Mouse (Mus musculus): ENCODE results near the gene Srgap1.

The Srgap1 gene

DNA sequence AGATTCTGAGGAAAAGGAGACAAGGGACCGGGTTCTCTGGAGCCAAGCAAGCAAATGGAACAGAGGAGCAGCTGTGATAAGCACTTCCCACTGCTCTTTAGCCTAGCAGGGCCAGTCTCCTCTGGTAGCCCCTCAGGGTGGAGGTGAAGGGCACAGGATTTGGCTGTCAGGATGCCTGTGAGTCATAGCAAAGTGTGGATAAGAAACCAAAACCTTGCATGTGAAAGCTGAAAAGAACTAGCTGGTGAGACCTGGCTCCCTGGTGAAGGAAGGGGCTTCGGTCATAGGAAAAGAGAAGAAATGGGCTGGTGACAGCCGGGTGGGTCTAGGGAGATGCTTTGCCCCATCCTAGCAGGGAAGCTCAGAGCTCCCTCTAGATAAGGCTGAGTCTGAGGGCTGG is 30.5 kb downstream of the Srgap1 start:
- no peak for DNase-seq

DNA sequence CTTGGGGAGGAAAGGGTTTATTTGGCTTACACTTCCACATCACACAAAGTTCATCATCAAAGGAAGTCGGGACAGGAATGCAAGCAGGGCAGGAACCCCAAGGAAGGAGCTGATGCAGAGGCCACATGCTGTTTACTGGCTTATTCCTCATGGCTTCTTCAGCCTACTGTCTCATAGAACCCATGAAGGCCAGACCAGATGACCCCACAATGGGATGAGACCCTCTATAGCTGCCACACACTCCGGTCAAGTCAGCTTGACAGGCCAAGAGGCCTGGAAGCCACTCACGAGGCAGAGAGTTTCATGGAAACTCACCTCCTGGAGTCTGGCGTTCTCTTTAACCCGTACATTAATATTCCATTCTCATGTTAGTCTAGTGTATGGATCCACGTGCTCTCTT is 34.8 kb downstream of the Srgap1 start:
- no peak for DNase-seq

DNA sequence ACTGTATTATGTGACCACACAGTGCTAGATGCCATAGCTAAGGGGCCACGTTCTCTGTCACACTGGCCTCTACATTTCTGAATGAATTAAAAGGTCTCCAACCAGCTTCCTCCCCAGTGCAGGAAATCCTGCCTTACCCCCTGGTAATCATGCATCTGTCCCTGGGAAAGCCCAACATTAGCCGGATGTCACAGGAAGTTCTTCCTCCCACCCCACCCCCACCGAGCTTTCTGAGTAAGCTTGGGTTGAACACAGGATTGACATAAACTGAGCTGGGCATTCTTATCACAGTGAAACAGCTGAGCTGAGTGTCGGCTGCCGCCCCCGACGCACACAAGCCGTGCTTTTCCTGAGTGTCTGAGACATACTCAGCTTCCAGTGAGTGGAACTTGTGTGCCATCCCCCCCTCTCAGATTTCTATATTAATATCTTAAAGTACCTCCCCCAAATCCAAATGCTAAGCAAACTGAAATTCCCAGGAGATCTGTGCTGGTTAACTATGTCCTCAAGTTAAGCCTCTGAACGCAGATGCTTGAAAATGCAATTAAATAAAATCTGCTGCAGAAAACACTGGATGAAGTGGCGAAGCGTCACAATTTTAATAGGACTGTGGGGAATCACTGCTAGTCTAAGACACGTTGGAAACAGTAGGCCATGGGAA is 38.3 kb downstream of the Srgap1 start:
- no peak for DNase-seq

DNA sequence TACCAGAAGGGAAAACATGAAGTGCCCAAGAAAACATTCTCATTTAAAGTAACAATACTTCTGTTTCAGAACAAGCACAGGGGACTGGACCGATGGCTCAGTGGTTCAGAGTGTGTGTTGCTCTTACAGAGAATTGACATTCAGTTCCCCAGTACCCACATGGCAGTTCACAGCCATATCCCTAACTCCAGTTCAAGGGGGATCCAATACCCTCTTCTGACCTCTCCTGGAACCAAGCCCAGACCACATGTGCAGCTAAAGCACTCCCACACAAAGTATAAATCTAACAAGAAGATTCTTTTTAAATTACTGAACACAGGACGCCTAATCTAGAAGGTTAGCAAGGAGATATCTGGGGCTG is 38.8 kb downstream of the Srgap1 start:
- DNase-seq, result no peak

DNA sequence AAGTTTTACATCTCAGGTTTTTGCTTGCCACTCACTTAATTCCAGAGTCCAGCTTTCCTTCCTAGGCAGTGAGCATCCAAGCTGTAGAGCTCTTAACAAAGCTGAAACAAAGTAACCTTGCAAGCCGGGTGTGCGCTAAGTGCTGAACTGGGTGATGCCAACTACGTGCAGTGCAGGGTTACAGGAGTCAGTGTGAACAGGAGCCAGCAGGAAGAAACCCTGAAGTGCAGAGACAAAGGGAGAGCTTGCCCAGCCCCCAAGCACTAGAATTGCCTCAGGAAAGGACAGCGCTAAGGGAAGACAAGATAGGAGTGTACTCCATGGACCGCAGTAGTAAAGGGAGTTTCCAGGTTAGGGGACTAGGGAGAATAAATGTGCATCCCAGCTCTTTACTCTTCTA is 40.5 kb downstream of the Srgap1 start:
- no peak for DNase-seq

DNA sequence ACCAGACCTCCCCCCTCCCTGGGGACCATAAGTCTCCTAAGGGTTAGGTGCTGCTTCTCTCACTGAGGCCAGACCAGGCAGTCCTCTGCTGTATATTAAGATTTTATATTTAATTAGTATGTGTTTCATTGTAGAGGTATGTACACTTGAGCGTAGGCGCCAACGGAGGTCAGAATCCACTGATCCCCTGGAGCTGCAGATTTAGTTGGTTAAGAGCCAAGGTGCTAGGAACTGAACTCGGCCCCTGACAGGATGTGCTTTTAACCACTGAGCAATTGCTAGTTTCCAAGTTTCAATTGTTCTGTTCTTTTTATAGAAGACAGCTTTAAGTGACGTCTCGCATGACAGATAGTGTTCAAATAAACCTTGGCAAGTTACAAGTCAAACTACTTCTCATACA is 41.0 kb downstream of the Srgap1 start:
- DNase-seq, result no peak

DNA sequence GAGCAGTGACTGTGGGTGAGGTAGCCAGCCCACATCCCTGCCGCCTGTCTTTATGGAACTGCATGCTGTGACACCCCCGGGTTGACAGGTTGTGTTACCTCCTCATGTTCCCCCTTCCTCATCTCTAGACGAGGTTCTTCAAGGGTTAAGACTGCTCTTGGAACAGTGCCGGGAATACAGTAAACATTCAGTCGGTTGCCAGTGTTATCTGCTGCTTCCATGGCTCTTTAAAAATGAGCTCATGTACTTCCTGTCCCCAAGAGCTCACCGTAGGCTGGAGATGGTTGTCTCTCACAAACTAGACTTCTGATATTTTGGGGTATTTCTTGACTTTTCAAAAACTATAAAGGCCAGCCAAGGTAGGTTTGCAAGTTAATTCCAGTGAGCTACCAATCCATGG is 41.6 kb downstream of the Srgap1 start:
- no peak for DNase-seq

DNA sequence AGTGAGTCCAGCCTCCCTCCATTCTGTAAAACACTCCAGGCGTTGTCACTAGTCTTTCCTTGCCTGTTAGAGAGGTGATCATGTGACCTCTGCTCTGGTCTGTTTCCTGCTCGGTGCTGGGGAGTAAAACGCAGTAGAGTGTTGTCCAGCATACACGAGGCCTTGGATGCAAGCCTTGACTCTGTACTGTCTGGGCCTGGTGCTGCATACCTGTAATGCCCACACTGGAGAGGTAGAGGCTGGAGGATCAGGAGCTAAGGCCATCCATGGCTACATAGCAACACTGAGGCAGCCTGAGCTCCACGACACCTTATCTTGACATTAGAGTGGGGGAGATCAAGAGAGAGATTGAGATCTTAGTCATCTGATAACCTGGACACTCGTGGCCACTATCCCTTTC is 44.2 kb downstream of the Srgap1 start:
- DNase-seq, result no peak

DNA sequence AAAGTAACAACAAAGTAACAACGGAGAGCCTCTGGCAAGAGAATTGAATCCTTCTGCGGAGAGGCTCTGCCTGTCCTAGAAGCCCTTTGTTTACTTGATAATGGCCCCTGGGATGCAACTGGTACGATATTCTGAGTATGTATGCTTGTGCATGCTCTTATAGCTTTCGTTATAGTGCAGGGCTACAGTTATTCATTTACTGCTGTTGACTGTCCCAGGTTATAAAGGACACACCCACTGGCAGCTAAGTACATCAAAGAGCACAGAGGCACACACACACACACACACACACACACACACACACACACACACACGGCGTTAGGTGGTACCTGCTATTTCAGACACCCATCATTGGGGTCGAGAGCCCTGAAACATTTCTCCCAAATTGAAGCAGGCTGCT is 48.3 kb downstream of the Srgap1 start:
- DNase-seq, result no peak

DNA sequence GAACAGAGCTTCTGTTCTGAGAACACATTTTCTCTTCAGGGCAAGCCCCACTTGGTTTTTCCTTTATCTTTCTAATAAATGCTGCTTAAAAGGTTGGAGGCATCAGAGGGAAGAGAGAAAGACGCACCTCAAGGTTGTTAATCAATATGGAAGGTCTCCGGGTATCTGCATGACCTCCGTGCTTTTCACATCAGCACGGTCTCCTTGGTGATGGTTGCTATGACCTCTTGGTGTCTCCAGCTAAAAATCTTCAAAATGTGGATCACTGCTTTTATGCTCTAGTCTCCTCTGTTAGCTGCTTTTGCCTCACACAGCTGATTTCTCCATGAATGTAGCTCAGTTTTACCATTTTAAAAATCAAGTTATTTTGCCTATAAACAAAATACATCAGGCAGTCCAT is 50.6 kb downstream of the Srgap1 start:
- no peak for DNase-seq

DNA sequence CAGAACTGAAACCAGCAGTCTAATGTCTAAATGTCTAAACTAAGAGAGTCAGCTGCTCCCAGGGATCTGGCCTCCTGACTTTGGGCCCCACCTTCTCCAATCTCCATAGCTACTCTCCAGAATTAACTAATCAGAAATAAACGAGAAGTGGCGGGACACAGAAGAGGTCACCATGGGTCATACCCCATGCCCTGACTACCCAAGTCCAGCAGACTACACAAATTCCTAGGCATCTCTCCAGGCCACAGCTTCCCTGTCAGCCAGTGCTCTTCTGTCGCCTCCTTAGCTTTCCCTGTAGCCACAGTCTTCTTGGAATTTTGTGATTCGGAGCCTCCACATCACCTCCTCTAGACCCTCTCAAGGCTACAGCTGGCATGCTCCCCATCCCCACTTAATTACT is 51.7 kb downstream of the Srgap1 start:
- DNase-seq, result no peak

DNA sequence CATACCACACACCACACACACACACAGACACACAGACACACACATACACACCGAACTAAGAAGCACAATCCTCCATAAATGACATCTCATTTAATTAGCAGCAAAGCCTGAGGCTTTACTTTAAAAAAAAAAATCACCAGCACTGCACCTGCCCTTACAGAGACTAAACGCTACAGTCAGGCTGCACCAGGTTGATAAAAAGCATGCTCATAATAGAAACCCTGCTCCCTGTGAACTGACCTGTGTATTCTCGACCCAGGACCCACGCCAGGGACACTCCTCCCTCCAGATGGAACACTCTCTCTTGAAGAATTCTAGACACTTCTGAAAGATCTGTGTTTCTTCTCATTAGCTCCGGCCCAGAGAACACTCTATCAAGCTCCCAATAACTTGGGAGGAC is 52.5 kb downstream of the Srgap1 start:
- DNase-seq, result no peak

DNA sequence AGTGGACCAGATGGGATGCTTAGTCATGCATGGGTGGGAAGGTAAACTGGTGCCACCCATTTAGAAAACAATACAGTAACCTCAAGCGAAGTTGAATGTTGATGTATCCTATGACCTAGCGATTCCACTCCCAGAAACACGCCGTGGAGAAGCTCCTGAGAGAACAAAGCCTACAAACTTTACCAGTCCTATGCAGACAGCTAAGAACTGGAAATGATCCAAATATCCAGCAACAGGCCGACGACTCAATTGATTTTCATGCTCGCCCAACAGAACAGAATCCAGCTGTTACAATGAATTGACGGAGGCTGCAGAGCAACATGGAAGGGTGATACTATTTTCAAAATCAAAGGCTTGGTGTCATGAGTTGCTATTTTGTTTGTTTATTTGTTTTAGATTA is 54.5 kb downstream of the Srgap1 start:
- DNase-seq, result no peak

DNA sequence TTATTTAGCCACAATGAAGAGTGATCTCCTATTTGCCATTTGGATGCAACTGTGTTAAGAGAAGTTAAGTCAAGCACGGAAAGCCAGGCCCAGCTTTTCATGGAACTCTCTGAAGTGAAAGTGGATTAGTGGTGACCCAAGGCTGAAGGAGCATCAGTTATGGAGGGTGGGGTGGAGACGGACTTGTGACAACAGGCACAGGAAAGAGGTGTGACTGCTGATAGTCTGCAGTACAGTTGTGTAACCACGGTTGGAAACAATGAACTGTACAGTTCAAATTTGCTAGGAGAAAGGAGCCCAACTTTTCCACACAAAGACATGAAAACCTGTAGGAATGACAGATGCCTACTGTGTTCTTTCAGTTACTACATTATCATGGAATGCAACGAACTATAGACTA is 60.1 kb downstream of the Srgap1 start:
- DNase-seq, result no peak

DNA sequence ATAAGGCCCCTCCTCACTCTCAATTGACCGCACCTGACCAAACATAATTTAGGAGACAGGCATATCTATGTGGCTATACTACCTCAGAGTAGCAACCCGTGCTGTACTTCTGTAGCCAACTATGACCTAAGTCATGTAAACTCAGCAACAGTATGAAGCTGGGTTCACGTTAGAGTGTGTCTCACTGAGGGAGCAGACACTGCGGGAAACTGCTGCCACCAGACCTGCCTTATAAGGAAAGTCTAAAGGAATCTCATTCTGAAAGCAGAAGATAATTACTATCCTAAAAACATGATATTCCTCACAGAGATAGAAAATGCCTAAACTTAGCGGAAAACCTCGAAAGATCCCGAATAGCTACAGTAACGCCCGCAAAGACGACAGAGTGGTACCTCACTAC is 62.2 kb downstream of the Srgap1 start:
- DNase-seq, result no peak

DNA sequence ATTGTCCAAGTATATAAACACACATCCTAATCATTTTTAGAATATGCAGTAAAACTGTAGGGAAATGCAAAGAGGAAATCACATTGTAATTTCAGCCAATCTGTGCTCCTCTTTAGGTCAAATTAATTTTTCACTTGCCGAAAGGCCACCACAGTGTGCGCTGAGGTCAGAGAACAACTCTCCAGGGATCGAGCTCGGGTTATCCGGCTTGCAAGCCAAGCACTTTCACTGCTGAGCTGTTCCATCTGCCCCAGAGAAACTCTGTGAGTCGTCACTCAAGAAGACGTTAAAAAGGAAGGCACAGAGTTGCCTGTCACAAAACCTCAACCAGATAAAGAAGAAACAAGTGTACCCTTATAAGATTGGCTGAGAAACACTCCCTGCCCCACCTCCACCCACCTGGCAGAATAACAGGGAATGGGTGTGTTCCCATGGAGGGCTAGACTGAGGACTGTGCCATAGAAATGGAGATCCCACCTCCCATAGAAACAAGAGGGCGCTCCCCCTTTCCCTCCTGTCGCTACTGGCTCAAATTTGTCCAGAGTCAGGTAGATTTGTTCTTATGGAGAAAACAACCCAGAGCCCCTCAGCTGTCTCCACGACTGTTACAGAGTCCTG is 63.0 kb downstream of the Srgap1 start:
- DNase-seq, result no peak

DNA sequence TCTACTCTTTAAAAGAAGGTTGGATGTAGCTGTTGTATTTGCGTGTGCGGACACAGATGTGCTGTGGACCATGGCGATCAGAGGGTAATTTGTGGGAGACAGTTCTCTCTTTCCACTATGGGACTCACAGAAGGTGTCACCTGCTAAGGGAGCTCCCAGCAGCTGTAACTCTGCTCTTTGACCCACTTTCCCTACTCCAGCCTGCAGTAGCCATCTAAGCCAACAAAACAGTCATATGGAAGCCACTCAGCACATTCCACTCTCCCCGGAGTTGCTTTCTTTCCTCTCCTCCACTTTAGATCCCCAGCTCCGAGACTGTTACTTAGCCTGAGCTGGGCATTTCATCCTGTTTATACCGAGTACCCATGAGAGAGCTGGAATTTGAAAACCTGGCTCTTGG is 71.8 kb downstream of the Srgap1 start:
- DNase-seq, result no peak

DNA sequence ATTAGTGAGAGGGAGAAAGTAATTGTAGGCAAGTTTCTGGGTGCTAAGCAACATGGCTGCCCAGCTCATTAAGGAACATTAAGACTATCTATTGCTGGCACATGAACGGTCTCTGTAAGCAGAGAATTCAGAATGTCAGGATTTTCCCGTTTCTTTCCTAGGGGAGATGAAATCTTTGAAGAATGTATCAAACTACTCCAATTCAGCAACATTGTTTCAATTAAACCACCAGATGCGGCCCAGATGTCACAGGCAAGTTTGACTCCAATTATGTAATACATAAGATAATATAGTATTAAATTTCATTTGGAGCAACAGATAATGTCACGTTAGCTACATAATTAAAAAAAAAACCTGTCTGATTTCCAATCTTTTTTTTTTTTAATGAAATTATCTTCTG is 72.5 kb downstream of the Srgap1 start:
- no peak for DNase-seq

DNA sequence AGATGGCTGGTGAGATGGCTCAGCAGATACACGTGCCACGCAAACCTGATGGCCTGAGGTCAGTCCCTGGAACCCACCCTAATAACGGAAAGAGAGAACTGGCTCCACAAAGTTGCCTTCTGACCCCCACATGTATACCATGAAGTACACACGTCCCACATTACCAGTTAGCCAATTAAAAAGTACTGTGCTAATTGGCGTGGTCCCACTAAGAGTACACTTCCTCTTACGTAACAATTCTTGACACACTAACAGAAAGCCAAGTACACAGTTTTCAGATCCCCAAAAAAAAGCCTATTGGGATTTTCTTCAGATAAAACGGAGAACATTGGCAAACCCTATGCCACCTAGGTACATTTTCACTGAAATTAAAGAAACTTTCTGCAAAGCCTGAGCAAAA is 73.8 kb downstream of the Srgap1 start:
- DNase-seq, result no peak

DNA sequence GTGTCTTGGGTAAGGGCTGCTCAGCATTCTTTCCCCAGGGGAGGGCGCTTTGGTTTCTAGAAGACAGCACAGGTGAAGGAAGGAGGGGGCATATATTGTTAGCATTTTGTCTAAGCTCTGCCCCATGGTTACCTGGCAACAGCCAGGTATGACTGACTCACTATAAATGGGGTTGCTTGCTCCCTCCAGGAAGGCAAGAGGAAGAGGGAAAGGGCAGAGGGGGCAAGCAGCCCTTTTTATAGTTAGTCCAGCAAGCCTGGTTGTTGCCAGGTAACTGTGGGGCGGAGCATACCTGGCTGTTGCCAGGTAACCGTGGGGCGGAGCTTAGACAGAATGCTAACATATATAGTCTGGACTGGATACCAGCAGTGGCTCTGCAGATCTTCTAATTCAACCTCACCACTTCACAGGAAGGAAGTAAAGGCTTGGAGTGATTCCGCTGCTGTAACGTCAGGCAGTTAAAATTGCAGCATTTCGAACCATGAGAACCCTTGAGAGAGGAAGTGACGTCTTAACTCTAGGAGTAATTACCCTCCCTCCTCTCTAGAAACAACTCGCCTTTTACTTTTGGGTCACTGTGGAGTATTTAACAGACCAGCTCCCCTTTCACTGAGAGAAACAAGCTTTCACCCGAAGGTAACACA is 74.7 kb downstream of the Srgap1 start:
- DNase-seq, result no peak

DNA sequence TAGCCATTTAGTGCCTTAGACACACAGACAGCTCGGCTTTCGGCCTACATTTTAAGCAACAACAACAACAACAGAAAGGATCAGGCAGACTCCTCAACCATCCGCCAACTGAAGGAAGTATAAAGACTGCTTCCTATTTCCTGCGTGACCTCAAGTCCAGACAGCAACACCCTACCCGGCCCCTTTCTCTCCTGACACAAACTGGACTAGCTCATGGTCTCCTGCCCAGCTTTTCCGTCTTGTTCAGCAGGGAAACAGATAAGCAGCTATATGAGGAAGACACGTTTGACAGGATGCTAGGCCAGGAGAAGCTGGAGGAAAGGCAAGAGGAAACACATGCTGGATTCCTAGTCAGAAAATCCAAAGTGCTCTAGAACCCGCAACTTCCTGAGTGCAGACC is 75.5 kb downstream of the Srgap1 start:
- DNase-seq, result no peak

DNA sequence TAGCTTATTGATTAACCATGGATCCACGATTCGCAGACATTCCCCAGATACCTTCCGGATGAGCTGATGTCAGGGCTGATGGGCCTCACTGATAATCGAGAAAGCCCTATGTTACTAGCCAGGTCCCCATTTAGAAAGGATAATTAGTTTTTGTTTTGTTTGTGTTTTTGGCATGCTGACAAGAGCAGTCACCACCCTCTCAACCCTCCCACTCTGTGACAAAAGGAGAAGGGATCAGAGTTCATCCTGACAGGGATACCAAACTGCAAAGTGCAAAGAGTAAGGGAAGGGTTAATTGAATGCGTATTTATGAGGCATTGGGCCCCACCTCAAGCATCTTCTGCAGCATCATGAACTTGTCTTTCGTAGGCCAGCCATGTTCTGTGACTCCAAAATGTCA is 76.2 kb downstream of the Srgap1 start:
- DNase-seq, result no peak

DNA sequence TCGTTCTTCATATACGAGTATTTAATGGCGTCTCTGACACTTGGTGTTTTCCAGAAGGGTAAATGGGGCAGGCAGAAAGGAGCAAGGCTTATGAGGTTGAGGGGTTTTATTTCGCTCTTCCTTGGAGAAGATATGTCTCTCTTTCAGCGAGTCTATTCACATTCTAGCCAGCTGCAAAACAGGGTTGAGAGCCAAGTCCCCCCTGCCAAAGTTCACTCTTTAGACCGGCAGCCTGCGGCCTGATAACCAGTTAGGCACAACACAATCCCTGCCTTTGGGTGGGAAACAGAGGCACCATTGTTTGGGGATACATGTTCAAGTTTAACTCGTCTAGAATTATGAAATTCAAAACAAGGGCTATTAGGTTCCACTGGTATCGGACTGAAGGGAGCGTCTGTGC is 83.0 kb downstream of the Srgap1 start:
- DNase-seq, result no peak

DNA sequence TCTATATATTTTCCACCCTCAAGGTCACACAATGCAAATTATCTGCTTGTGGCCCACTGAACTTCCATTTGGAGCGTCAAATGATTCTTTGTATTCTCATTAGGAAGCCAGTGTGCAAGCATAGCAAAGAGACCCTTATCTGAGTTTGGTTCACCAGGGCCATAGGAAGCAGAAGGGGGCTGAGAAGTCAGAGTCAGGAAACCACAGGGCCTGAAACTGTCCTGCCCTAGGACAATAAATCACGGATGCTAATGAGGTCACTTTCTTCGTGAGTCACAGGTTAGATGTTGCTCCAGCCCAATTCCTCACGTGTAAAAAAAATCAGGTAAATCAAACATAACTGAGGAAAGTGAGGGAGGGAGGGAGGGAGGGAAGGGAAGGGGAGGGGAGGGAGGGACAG is 85.1 kb downstream of the Srgap1 start:
- no peak for DNase-seq

Measured in spleen, adult 18-20 months (tissue).